Mouse (Mus musculus) cerebellum, adult 2 months (tissue): ENCODE measurements around the gene D630045J12Rik. TPM values are rescaled to one million over a fixed set of nuclear protein-coding genes. Genes with fewer than 3 reads are reported as not detected.

ENCODE experiments used
- DNase-seq, 2 experiments: peaks; one replicate each; pipeline ENCODE4 v3.0.0; 2021
- H3K27ac ChIP-seq: fragments of 200-500 bp; 2 replicates; pipeline ENCODE4 v1.5.1; 2012; ENCODE audit warnings: low read length, control low read depth, inconsistent platforms; ENCODE audit not compliant: insufficient read depth
- H3K27me3 ChIP-seq: fragments of 200-500 bp; 2 replicates; pipeline ENCODE4 v1.6.1; 2012; ENCODE audit warnings: inconsistent platforms, mild to moderate bottlenecking, low read length, moderate library complexity; ENCODE audit not compliant: control insufficient read depth, insufficient read depth
- H3K4me1 ChIP-seq: fragments of 200-500 bp; 2 replicates; pipeline ENCODE4 v1.6.1; 2011; ENCODE audit warnings: low read length; ENCODE audit not compliant: control insufficient read depth, insufficient read depth
- H3K4me3 ChIP-seq: fragments of 200-500 bp; replicated peaks from 2 replicates; pipeline ENCODE3; 2011; ENCODE audit warnings: mild to moderate bottlenecking, low read depth, low read length, control low read depth; ENCODE audit not compliant: insufficient read depth
- CTCF ChIP-seq: fragments of 200-500 bp; IDR thresholded peaks from 2 replicates; pipeline ENCODE4 v1.5.1; 2011; ENCODE audit warnings: low read depth, mild to moderate bottlenecking, control low read depth, low read length, moderate library complexity, borderline replicate concordance; ENCODE audit not compliant: insufficient read depth
- POLR2A ChIP-seq: fragments of 200-500 bp; IDR thresholded peaks from 2 replicates; pipeline ENCODE4 v1.6.1; 2011; ENCODE audit warnings: low read length, control low read depth, borderline replicate concordance; ENCODE audit not compliant: insufficient read depth
- WGBS: fragments of 180-500 bp; shearing (Covaris S2); methylation state at CpG from one replicate; pipeline ENCODE4 v1.1.7; 2018; 5-methylcytosine and 5-hydroxymethylcytosine counted together
- polyA plus RNA-seq: library from polyadenylated mRNA; depleted of rRNA; stranded (reverse); fragments of >200 nt; gene quantifications from 2 replicates; pipeline ENCODE4 v1.2.3, GENCODE M21; 2012

The D630045J12Rik gene
- polyA plus RNA-seq, 1 experiment, result 15.9 TPM

DNA sequence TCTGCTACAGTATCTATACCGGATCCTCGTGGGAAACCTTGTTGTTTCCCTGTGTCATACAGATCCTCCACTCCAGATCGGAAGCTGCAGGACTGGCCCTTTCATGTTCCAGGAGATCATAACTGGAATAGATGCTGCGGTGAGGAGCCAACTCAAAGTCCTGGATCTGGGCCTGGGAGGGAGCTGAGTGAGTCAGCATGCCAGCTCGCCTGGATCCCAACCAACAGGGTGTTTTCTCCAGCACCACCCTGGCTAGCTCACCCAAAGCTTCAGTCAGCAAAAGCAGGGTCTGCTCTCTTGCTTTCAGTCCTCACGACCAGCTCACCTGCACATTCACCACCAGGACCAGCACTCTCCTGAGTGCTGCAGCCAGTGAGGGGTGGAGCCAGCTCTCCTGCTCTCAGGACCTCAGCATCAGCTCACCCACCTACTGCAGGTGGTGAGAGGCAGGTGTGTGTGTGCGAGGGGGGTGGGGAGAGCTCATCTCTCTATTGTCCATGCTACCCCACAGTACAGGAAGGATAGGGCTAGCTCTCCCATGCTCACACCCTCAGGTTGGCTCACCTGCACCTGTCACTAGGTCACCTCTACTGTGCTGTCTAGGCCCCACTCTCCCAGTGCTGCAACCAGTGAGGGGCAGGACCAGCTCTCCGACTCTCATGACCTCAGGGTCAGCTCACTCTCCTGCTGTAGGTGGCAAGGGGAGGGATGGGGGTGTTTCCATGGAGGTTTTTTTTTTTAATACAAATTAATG is 118.8 kb downstream of the D630045J12Rik start:
- no peaks in the 10 kb centered on the region for H3K27me3 ChIP-seq
- no peak overlapping the region for H3K27ac ChIP-seq
- H3K4me1 ChIP-seq, result peaks cover 5% of the 10 kb centered on the region
- 29% methylated on average over 8 of the region's 8 CpGs for WGBS
- DNase-seq, result peak; percentile 72 to 85
- H3K4me3 ChIP-seq, result no peak overlapping the region
- TF ChIP-seq CTCF, result no peak
- TF ChIP-seq POLR2A, result no peak

DNA sequence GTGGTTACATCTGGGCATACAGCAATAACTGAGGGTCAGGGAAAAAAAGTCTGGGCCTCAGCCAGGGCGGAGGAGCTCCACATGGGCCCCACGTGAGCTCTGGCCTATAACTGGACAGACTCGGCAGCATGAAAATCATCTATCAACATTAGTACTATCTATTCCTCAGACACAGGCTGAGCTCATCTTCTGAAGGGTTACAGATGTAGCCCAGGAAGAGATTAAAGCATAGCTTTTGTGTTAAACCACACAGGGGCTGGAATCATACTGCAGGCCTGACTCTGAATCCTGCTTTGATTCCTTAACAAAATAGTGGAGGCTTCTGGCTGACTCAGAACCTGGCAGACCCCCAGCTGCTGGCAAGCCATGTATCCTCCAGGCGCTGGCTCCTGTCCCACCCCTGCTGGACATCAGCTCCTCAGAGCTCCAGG is 122.0 kb downstream of the D630045J12Rik start:
- WGBS, result 43% methylated on average over 4 of the region's 4 CpGs
- peak; percentile 69 to 80 for DNase-seq
- Histone ChIP-seq H3K27ac (no peak overlapping the region), H3K4me3 (no peak overlapping the region), H3K27me3 (no peaks in the 10 kb centered on the region), H3K4me1 (peaks cover 5% of the 10 kb centered on the region)
- TF ChIP-seq CTCF (no peak), POLR2A (no peak)

DNA sequence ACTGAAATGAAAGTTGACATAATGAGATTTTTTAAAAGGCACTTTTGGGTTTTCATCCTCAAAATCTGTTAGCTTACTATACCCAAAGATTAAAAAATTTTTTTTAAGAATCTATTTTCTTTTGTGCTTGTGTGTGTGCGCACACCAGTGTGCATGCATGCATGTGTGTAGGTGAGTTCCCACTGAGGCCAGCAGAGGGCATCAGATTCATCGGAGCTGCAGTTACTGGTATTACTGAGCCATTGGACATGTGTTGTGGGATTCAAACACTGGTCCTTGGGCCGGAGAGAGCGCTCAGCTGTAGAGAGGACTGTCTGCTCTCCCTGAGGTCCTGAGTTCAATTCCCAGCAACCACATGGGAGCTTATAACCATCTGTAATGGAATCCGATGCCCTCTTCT is 123.9 kb downstream of the D630045J12Rik start:
- H3K4me1 ChIP-seq, result peaks cover 1% of the 10 kb centered on the region
- no peaks in the 10 kb centered on the region for H3K27me3 ChIP-seq
- no peak overlapping the region for H3K27ac ChIP-seq
- TF ChIP-seq POLR2A, result no peak
- TF ChIP-seq CTCF, result peak; percentile 5; the same call in 1 of the 2 replicates
- no peak for DNase-seq
- H3K4me3 ChIP-seq, result no peak overlapping the region
- over 99% methylated on average over 5 of the region's 5 CpGs for WGBS

DNA sequence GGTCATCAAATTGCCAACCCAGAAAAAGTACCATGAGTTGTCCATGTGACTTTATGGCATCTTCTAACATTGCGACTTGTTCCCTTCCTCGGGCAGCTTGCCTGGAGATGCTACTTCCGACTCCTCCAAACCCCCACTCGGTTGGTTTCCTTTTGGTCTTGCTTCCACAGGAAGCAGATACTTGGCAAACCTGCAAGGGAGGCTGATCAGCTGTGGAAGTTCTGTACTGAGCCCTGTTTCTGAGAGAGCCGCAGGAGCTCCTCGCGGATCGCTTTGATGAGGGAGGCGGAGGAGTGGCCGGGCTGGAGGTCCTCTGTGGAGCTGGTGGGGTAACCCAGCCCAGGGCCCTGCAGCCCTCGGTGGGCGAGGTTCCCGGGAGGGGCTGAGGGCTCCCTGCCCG is 125.7 kb downstream of the D630045J12Rik start:
- no peaks in the 10 kb centered on the region for H3K27me3 ChIP-seq
- TF ChIP-seq POLR2A (no peak), CTCF (no peak)
- WGBS, result 77% methylated on average over 14 of the region's 14 CpGs
- DNase-seq, result no peak
- no peaks in the 10 kb centered on the region for H3K4me1 ChIP-seq
- H3K27ac ChIP-seq, result no peak overlapping the region
- H3K4me3 ChIP-seq, result no peak overlapping the region

DNA sequence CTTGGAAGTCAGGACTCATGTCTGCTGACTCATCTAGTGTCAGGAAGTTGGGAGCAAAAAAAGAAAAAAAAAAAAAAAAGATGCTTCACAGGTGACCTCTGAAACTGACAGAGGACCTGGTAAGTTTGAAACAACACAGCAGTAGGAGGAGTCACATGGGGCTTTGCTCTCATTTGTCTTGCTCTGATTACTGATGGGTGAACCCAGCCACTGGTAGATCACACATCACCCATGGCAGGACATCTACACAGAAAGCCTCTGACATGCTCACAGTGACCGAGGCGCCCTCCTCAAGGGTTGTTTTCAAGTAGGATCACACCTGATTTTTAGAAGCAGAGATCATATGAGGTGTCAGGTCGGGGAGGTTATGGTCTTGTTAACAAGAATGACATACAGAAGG is 128.3 kb downstream of the D630045J12Rik start:
- H3K4me1 ChIP-seq, result no peaks in the 10 kb centered on the region
- no peak overlapping the region for H3K27ac ChIP-seq
- TF ChIP-seq POLR2A, result no peak
- no peak for TF ChIP-seq CTCF
- H3K27me3 ChIP-seq, result no peaks in the 10 kb centered on the region
- H3K4me3 ChIP-seq, result no peak overlapping the region
- DNase-seq, result no peak
- 97% methylated on average over 3 of the region's 3 CpGs for WGBS

DNA sequence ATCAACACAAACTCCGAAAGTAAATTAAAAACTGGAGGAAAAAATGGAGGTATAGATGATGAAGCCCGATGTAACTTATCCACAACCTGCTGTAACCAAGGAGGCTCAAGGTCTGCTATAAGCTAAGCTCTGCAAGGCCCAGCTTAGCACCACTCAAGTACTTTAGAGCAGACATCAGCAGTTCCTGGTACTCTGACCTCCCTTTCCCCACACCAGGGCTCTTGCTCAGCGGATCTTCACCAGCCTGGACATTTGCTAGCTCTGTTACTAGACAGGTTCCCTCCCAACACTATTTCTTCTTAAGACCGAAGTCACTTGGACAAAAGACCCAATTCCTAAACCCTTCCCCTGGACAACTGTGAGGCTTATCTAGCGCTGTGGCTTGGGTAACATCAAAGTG is 128.9 kb downstream of the D630045J12Rik start:
- DNase-seq, result no peak
- TF ChIP-seq CTCF (no peak), POLR2A (no peak)
- Histone ChIP-seq H3K4me3 (no peak overlapping the region), H3K27ac (no peak overlapping the region), H3K4me1 (no peaks in the 10 kb centered on the region), H3K27me3 (no peaks in the 10 kb centered on the region)
- WGBS, result 94% methylated on average over 5 of the region's 5 CpGs

DNA sequence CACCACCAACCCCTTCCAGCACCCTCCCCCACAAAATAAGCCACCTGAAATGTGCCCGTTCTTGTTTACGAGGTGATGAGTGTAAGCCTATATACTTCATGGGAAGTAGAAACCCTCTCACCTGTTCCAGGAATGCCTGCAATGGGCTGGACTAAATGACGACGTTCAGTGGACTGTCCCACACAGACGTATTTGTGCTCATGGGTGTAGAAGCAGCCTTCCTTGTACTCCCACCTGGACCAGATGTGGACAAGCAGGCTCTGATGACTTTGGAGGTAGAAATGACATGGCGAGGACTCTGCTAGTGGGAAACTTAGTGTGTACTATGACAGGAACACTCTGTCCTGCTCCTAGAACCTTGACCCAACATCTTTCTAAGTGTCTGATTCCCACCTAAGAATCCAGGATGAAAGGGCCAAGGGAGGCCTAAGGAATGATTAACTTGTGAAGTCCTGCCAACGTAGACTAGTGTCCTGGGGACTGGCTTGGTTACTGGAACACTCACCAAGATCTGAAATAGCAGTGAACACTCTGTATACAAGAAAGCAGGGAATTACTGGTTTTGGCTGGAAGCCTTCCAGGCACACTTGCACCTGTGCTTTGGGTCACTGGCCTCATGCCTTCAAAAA is 129.5 kb downstream of the D630045J12Rik start, which contains the start of gene Atp6v0a4:
Gene Atp6v0a4, minus strand, starts transcription at position 380 of the 629 bp plus-strand sequence.
- no peak for DNase-seq
- WGBS, result 88% methylated on average over 7 of the region's 7 CpGs
- no peak for TF ChIP-seq POLR2A
- TF ChIP-seq CTCF, result no peak
- H3K27me3 ChIP-seq, result no peaks in the 10 kb centered on the region
- H3K27ac ChIP-seq, result no peak within 1 kb of the TSS
- no peaks in the 10 kb centered on the region for H3K4me1 ChIP-seq
- H3K4me3 ChIP-seq, result no peak within 1 kb of the TSS
